ENCODE assay signal across 23 mouse cellular contexts in the genomic region with DNA sequence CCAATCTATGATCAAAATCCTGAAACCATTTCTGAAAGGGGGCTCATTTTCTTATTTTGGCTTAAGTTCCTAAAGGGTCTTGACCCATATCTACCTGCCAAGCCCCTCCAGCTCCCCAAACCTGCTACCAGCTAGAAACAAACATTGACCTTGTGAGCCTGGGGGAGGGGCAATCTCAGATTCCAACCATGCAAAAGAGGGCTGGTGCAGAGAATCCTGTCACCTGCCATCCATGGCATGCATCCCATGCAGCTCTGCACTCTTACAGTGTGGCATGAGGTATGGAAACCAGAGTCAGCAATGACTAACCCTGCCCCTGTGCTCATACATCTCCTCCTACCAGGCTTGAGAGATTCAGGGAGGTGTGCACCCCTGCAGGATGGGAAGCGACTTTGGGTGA.
"Had no signal": no experiment of that assay in that cellular context is flagged by ENCODE, and none has a peak within 500 bp of the region (broad histone marks: within the 10 kb centered on the region; RNA-seq: fewer than 3 reads in every experiment).

No protein-coding gene starts in this region.

- DNase-seq: heart, postnatal 36 days; heart, postnatal 4 days; kidney, adult 11 months; kidney, adult 18-20 months; kidney, adult 2 months; kidney, adult 8-10 months; kidney, adult 9 months; kidney, postnatal 25 days; kidney, postnatal 36 days; layer of hippocampus, adult 9-11 months had no signal

- H3K27ac ChIP-seq: heart, embryonic 13.5 days; heart, embryonic 15.5 days; hindbrain, embryonic 10.5 days; hindbrain, embryonic 12.5 days; hindbrain, embryonic 13.5 days; hindbrain, embryonic 14.5 days; hindbrain, embryonic 15.5 days; hindbrain, postnatal 0 days; intestine, embryonic 15.5 days; kidney, embryonic 15.5 days; kidney, postnatal 0 days; layer of hippocampus, adult 2 months had no signal

- H3K4me3 ChIP-seq: heart, embryonic 12.5 days; heart, embryonic 13.5 days; heart, embryonic 15.5 days; hindbrain, embryonic 10.5 days; hindbrain, embryonic 12.5 days; hindbrain, embryonic 13.5 days; hindbrain, embryonic 15.5 days; intestine, embryonic 15.5 days; kidney, embryonic 15.5 days; layer of hippocampus, adult 2 months had no signal
